Mouse (Mus musculus) CH12.LX (cell line): ENCODE results near the gene Sycp2.

Source experiments
- CHD1 ChIP-seq: IDR thresholded peaks from 2 replicates; pipeline ENCODE4 v1.6.1; 2012; ENCODE audit warnings: low read depth, low read length, improper control_type of control experiment, inconsistent platforms
- CTCF ChIP-seq, 2 experiments: IDR thresholded peaks in 1 of 2; conservative IDR thresholded peaks in 1 of 2; 2 replicates each; pipeline ENCODE4 v1.5.1; 2011 to 2012; ENCODE audit warnings: low read depth in 2 of 2, low read length in 2 of 2, improper control_type of control experiment in 1 of 2, inconsistent platforms in 1 of 2, mild to moderate bottlenecking in 1 of 2, moderate library complexity in 1 of 2
- ELF1 ChIP-seq: IDR thresholded peaks from 2 replicates; pipeline ENCODE4 v1.6.1; 2014; ENCODE audit warnings: low read depth, mild to moderate bottlenecking, inconsistent platforms, low read length, improper control_type of control experiment
- ETS1 ChIP-seq: conservative IDR thresholded peaks from 2 replicates; pipeline ENCODE4 v1.6.1; 2012; ENCODE audit warnings: low read depth, mild to moderate bottlenecking, inconsistent platforms, low read length, improper control_type of control experiment, moderate library complexity
- HCFC1 ChIP-seq: IDR thresholded peaks from 2 replicates; pipeline ENCODE4 v1.6.1; 2012; ENCODE audit warnings: low read depth, mild to moderate bottlenecking, inconsistent platforms, low read length, improper control_type of control experiment
- MEF2A ChIP-seq: IDR thresholded peaks from 2 replicates; pipeline ENCODE4 v1.6.1; 2014; ENCODE audit warnings: low read depth, mild to moderate bottlenecking, inconsistent platforms, low read length, improper control_type of control experiment, borderline replicate concordance
- POLR2A ChIP-seq: IDR thresholded peaks from 2 replicates; pipeline ENCODE4 v1.6.1; 2011; ENCODE audit warnings: low read depth, mild to moderate bottlenecking, improper control_type of control experiment, low read length
- SIN3A ChIP-seq: IDR thresholded peaks from 2 replicates; pipeline ENCODE4 v1.6.1; 2012; ENCODE audit warnings: low read length, improper control_type of control experiment, inconsistent platforms
- SMC3 ChIP-seq: IDR thresholded peaks from 2 replicates; pipeline ENCODE4 v1.6.1; 2011; ENCODE audit warnings: low read depth, low read length, improper control_type of control experiment
- TCF12 ChIP-seq: IDR thresholded peaks from 2 replicates; pipeline ENCODE4 v1.6.1; 2014; ENCODE audit warnings: low read depth, mild to moderate bottlenecking, inconsistent platforms, low read length, improper control_type of control experiment
- USF1 ChIP-seq: IDR thresholded peaks from 2 replicates; pipeline ENCODE4 v1.6.1; 2014; ENCODE audit warnings: low read depth, mild to moderate bottlenecking, inconsistent platforms, low read length, improper control_type of control experiment
- USF2 ChIP-seq: conservative IDR thresholded peaks from 2 replicates; pipeline ENCODE4 v1.6.1; 2011; ENCODE audit warnings: low read depth, low read length, improper control_type of control experiment
- ZKSCAN1 ChIP-seq: IDR thresholded peaks from 2 replicates; pipeline ENCODE4 v1.6.1; 2012; ENCODE audit warnings: low read depth, inconsistent platforms, low read length, improper control_type of control experiment, borderline replicate concordance

- TF ChIP-seq SIN3A (no peak), CHD1 (no peak), CTCF (conservative IDR thresholded peaks at IDR 0.05 in 1 of 2, IDR thresholded peaks at IDR 0.05 in 1 of 2; ENCODE audit: low read depth in 2 of 2, low read length in 2 of 2) (peak; percentile 30 to 63; a peak in 3 of 4 replicates), ZKSCAN1 (no peak), MEF2A (no peak), ELF1 (no peak), USF1 (no peak), HCFC1 (no peak), TCF12 (no peak), USF2 (no peak), SMC3 (peak; percentile 41), ETS1 (no peak), POLR2A (no peak)
Measured at GRCm38 (mm10) chr2:178339044-178339443, 68.4 kb downstream of the Sycp2 start.
